Mouse (Mus musculus) erythroblast, embryonic 14.5 days (primary cell): ENCODE data around the gene Wdr91.

Experiments used
- GATA1 ChIP-seq: IDR thresholded peaks from 2 replicates; pipeline ENCODE4 v1.6.1; 2012; ENCODE audit warnings: low read length, inconsistent platforms, mixed read lengths
- TAL1 ChIP-seq: IDR thresholded peaks from 3 replicates; pipeline ENCODE4 v1.6.1; 2012; ENCODE audit warnings: low read length, inconsistent platforms, mixed read lengths

DNA sequence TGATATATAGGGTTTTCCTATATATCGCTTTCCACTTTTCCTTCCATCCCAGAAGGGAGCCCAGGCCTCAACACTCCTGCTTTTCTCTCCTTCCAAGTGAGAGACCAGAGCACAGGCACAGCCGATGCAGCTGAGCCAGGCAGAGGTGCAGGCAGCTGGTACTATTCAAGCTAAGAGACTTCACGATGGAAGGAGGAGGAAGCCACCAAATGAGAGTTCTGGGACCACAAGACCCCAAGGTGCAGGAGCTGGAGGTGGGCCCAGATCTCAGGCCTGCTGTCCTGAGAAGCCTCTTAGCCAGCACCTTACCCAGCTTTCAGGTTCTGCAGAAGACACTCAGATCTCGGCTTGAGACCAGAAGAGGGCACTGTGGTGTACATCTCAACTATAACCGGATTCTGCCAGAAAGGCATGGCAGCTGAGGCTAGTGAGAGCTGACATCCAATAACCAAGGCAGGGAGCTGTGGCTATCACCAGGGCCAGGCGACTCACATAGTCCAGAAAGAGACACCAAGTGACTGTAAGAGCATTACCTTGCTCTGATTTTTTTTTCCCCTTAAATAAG is 30.7 kb downstream of the Wdr91 start:
- TF ChIP-seq TAL1 (no peak), GATA1 (no peak)
